Mouse (Mus musculus): ENCODE data around the gene Gm12248.
A peak's percentile ranks its signal among the peaks of the same experiment; 100 is the strongest.

The Gm12248 gene

DNA sequence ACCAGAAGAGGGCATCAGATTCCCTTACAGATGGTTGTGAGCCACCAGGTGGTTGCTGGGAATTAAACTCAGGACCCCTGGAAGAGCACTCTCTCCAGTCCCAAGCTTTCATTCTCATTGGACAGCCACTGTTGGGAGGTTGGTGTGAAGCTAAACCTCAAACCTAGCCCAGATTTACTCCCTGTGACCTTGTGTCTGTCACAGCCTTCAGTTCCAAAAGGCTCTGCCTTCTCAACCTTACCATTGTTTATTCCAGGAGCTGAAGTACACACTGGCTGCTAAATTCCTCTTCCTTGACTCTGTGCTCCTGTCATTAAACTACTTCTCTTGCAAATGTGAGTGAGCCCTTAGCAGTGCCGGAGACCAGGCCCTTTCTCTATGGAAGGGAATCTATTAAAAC is 64.0 kb downstream of the Gm12248 start:
- DNase-seq: no peak

DNA sequence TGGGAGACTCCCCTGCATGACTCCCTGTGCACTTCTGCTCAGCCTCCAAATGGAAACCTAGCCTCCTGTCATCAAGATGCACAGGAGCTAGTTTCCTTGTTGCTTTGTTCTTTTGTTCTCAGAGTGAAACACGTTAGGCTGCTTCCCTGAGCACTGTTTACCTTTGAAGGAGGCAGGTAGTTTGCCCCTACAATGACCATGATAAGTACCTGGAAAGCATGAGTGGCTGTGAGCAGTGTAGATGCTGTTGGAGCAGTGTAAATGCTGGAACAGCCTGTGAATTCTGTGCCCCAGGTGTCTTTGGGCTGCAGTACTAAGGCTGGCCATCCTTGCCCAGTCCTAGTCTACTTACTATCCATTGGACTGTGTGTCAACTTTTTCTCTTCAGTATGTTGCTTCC is 66.1 kb downstream of the Gm12248 start:
- no peak for DNase-seq

DNA sequence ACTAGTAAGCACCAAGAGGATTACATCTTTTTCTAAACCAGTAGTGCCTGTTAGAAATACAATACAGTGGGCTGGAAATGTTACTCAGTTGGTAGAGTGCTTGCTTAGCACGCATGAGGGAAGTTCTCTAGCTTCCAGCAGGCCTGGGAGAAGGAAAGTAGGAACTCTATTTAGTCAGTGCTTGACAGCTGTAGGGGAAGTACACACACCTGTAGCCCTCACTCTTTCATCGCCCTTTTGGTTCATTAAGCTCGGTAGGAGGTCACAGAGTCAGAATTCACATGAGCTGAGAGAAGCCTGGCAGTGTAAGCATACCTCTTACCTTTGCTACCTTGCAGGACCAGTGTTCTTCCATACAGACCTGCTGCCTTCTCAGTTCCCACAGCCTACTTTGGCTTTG is 66.6 kb downstream of the Gm12248 start:
- DNase-seq: no peak

DNA sequence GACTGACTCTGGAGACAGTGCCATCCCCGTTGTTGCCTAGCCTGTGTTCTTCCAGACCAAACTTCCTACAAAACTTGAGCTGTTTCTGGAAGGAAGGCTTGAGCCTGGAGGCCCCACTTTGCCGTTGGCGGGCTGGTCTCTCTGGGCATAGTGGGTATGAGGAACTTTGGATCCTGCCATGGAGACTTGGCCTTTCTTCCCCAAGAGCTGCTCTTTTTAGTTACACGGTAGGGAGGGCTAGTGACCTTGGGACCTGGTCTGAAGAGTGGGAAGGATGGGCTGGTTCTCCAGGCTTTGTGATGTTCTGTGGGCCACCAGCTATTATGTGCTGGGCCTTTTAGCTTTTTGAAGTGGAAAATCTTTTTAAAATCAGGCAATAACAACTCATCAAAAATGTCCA is 67.1 kb downstream of the Gm12248 start:
- DNase-seq: peak in 1 of 2 experiments; percentile 42

DNA sequence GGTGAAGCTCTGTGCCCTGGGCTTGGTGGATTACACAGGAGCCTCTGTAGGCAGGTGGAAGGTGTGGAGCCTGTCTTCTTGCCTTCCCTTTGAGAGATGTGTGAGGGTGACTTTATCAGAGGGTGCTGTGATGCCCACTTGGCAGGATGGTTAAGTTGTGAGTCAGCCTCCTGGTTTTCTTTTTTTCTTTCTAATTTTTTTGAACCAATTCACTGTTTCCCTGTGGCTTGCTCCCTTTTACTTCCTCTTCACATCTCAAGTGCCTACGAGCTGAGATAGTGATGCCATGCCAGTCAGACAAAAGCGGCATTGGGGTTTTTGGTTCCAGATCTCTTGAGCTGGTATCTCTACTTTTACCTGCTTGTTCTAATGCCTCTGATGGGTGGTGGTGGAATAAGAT is 68.3 kb downstream of the Gm12248 start:
- no peak for DNase-seq

DNA sequence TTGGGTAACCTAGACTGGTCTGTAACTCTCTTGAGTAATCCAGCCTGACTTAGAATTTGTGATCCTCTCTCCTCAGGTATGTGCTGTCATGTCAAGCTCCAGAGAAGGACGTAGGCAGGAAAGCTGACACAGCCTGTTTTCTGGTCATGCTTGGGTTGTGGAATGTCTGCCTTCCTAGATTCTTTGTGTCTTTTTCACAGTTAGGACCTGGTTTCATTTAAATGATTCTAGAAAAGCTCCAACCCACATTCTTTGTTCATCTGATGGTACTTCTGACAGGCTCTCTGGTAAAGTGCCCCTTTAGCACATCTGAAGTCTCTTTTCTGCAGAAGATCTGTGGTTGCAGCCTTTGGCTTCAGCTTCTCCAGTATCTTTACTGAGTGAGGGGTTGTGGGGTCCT is 68.7 kb downstream of the Gm12248 start:
- no peak for DNase-seq

DNA sequence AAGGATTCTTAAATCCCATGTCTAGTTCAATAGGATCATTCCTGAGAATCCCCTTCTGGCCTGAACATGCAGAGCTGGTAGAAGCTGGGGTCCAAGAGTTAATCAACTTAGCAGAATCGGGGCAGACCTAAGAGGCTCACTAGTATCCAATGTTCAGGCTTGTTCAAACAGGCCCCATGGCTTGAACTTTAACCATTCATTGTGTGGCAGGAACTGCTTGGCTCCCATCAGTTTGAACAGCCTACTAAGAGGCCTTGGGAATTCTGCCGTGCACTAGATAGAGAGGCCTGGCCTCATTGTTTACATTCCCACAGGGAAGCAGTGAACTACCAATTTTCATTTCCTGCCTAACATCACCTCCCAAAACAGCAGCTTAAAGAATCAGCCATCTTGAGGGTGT is 71.3 kb downstream of the Gm12248 start:
- no peak for DNase-seq

DNA sequence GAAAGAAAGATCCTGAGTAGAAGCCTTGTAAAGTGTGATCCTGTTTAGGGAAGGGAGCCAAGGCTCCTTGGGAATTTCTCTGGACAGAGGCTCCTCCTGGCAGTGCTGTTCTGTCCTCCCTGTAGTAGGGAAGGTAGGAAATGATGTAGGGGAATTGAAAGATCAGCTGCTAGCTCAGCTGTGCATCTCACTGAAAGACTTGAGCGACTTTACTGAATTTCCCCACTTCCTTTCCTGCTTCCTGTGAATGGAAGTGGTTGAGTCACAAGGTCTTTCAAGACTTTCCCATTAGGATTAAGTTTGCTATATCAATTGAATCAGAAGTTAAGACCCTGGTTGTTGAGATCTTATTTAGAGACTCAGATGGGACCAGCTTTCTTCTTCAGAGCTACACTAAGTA is 71.8 kb downstream of the Gm12248 start:
- no peak for DNase-seq

DNA sequence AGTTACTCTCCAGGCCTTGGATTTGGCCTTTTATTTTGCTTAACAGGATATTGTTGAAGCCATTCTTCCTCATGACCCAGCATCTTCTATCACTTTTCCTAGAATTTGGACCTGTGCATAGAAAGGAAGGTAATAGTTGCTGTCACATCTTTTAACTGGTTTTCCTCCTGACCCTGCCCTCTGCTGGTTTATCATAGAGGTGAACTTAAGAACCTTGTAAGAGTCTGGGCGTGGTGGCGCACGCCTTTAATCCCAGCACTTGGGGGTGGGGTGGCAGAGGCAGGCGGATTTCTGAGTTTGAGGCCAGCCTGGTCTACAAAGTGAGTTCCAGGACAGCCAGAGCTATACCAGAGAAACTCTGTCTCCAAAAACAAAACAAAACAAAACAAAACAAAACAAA is 74.2 kb downstream of the Gm12248 start:
- no peak for DNase-seq

DNA sequence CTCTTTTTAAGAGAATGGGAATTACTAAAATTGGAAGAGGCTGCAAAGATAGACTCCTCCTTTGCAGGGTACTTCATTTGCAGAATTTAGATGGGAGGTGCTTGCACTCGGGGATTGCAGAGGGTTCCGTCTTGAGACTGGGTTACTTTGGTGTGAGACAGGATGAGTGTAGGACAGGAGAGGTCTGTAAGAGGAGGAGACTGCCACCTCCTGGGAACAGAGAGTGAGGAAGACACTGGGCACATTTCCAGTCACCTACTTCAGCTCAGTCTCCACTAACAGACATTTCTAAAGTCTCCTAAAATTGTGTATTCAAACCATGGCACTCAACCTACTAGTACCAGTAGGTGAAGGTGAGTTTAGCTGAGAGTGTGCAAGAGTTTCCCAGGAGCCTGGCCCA is 74.6 kb downstream of the Gm12248 start:
- peak in 1 of 2 experiments; percentile 33 for DNase-seq

DNA sequence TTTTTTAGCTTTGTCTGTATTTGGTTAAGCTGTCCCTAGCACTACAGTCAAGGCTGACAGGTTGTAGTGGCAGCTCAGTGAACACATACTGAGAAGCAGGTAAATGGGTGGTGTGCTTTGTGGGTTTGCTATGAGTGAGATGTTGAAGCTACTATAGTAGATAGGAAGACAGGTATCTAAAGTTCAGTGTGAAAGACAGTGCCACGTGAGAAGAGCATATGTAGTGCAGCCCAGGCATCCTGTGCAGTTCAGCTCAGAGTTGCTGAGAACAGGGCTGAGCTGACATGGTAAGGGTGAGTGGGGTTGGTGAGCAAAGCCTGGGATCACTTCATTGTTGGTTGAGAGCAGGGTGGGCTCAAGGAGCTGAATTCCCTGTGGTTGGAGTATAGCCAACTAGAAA is 75.5 kb downstream of the Gm12248 start:
- DNase-seq: no peak

DNA sequence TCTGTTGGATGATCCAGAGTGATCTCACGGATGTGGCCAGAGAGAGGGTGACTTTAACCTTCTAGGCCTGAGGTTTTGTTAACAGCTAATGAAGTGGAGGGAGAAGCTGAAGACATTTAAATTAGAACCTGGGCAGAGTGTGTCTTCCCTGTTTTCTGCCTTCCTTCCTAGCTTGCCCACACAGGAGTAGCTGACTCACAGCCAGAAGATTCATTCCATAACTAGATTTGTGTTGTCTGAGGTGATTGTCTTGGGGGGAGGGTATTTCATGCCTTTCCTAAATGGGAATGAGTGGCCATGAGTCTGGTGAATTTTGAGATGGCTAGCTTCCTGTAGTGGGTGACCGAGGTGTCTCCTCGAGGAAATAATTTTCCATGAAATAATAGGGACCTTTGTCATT is 76.6 kb downstream of the Gm12248 start:
- DNase-seq: no peak

DNA sequence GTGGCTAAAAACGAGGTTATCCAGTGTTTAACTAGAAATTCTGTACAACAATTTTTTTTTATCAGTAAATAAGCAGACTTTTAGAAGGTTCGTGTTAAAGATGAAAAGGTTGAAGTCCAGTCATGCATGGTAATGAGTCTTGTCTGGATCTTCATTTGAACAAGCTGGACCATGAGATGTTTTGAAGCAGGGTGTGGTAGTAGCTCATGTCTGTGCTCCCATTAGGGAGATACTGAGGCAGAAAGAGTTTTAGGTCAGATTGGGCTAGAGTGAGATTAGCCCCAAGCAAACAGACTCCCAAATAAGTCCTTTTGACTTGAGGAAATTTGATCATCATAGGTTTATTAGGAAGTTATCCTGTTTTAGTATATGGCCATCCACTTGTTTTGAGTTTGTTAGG is 77.6 kb downstream of the Gm12248 start:
- no peak for DNase-seq

DNA sequence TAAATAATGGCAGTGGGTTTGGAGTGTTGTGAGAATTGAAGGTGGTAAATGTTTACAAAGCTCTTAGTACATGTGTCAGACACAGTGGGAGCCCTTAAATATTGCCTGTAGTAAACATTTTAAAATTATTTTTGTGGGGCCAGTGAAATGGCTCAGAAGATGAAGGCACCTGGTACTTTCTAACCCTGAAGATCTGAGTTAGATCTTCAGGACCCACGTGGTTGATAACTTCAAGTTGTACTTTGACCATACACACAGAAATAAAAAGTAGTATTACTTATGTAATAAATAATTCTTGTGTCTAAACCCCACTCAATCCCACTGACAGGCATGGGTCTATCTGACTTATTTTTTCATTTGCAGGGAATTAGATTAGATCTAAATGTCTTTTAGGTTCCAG is 78.3 kb downstream of the Gm12248 start:
- DNase-seq: no peak
